Mouse (Mus musculus) midbrain, embryonic 11.5 days (tissue): ENCODE measurements around the gene Trim24. TPM values are rescaled to one million over a fixed set of nuclear protein-coding genes. Genes with fewer than 3 reads are reported as not detected.
"Not testable (repeated sequence)": the region's sequence is repeated elsewhere in the genome, so short reads cannot be mapped to it uniquely, and the experiment has no call there.

Experiments
- ATAC-seq: fragments of 200-750 bp; cut with Nextera tagmentation; 2 replicates; pipeline ENCODE4 v1.8.0; 2017; ENCODE audit warnings: moderate TSS enrichment, moderate library complexity; ENCODE audit not compliant: low FRiP score
- DNase-seq: peaks from one replicate; pipeline ENCODE4 v3.0.0; 2015; ENCODE audit warnings: low spot score; ENCODE audit errors: missing footprints
- H3K27ac ChIP-seq: fragments of 300-500 bp; sonication (generic); 2 replicates; pipeline ENCODE4 v1.5.1; 2014; ENCODE audit warnings: low read depth, low read length
- H3K27me3 ChIP-seq: fragments of 300-500 bp; sonication (generic); 2 replicates; pipeline ENCODE4 v1.6.1; 2014; ENCODE audit warnings: mild to moderate bottlenecking, low read length, moderate library complexity, mixed read lengths; ENCODE audit not compliant: control insufficient read depth, insufficient read depth
- H3K36me3 ChIP-seq: fragments of 300-500 bp; sonication (generic); 2 replicates; pipeline ENCODE4 v1.6.1; 2014; ENCODE audit warnings: mild to moderate bottlenecking, low read length, moderate library complexity, mixed read lengths; ENCODE audit not compliant: control insufficient read depth, insufficient read depth
- H3K4me1 ChIP-seq: fragments of 300-500 bp; sonication (generic); 2 replicates; pipeline ENCODE4 v1.6.1; 2014; ENCODE audit warnings: low read length; ENCODE audit not compliant: control insufficient read depth, insufficient read depth
- H3K4me2 ChIP-seq: fragments of 300-500 bp; sonication (generic); 2 replicates; pipeline ENCODE4 v1.6.1; 2014; ENCODE audit warnings: mild to moderate bottlenecking, moderate library complexity
- H3K4me3 ChIP-seq: fragments of 300-500 bp; sonication (generic); 2 replicates; pipeline ENCODE4 v1.5.1; 2014; ENCODE audit warnings: low read depth, low read length
- H3K9ac ChIP-seq: fragments of 300-500 bp; sonication (generic); 2 replicates; pipeline ENCODE4 v1.6.1; 2014; ENCODE audit warnings: low read length
- H3K9me3 ChIP-seq: fragments of 300-500 bp; sonication (generic); 2 replicates; pipeline ENCODE4 v1.6.1; 2016; ENCODE audit warnings: low read length; ENCODE audit not compliant: control insufficient read depth
- WGBS: fragments of 180-500 bp; shearing (Covaris S2); extraction: QIAGEN DNeasy Blood & Tissue Kit; methylation state at CpG from one replicate; pipeline ENCODE4 v1.1.7; 2014; 5-methylcytosine and 5-hydroxymethylcytosine counted together
- polyA plus RNA-seq: library from polyadenylated mRNA; unstranded; fragments of >200 nt; fragmentation: Nextera tagmentation; extraction: Ambion mirVana; gene quantifications from 2 replicates; pipeline ENCODE4 v1.2.1, GENCODE M21; 2014

Trim24 gene
- polyA plus RNA-seq, 1 experiment from 2014 or later, result 45.5 TPM

DNA sequence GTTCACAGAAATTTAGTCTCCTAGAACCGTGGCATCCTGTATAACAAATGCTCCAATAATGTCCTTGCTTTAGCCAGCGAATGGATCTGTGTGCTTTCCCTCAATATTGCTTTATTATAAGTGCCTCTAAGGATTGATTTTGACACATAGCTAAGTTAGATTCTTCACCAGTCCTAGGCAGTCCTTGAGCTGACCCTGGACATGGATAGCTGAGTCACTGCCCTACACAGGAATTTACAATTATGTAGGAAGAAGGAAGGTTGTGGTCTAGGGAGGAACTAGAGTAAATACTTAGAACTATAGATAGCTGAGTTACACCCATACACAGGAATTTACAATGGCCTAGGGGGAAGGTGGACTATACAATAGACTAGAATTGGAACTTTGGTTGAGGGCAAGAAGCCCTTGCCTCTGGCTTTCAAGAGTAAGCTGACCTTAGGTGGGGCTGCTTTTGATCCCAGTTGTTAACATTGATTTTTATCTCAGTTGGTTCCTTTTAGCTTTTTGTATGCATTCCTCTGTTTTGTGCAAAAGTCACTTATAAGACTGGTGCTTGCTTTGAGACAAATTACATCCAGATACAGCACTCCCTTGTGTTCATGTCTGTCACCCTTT, 33.6 kb upstream of the Trim24 start:
- not testable (repeated sequence) for H3K4me2 ChIP-seq, H3K9me3 ChIP-seq, DNase-seq, H3K27ac ChIP-seq, H3K9ac ChIP-seq, H3K4me1 ChIP-seq, ATAC-seq, H3K36me3 ChIP-seq, H3K27me3 ChIP-seq, H3K4me3 ChIP-seq
- WGBS, result 90% methylated on average over 2 of the region's 2 CpGs

DNA sequence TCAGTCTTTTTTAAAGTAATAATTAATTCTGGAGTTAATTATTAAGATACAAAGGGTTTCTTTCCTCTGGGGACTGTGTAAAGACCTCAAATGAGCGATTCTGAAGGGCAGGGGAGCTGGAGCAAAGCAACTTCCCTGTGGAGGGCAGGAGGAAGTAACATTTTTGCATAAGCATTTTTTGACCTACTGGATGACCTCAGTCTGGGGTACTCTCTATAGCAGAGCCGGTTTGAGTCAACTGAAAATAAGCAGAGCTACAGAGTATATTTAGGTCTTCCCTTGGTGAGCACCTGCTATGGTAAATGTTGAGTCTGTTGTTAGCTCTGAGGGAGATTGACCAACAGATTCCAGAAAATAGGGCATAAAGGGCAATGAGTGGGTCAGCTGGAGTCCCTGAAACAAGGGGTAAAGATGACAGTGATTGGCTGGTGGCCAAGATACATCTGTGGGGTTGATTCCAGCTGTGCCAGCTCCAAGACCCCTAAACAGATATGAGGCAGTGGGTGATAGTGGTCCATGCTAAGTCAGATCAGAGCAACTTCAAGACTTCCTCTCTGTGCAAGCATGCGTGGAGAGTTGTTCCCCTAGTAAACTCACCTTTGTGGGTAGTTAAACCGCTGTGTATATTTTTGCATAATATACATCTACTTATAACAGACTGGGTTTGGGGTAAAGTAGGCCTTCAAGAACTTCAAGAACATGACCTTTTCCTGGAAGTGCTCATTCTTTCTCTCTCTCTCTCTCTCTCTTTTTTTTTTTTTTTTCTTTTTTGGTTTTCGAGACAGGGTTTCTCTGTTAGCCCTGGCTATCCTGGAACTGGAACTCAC, 27.6 kb upstream of the Trim24 start:
- Histone ChIP-seq H3K9me3 (no peaks in the 10 kb centered on the region), H3K4me1 (no peaks in the 10 kb centered on the region), H3K9ac (no peak overlapping the region), H3K27me3 (no peaks in the 10 kb centered on the region), H3K4me3 (no peak overlapping the region), H3K4me2 (no peak overlapping the region), H3K27ac (no peak overlapping the region), H3K36me3 (no peaks in the 10 kb centered on the region)
- no peak for ATAC-seq
- 84% methylated on average over 5 of the region's 5 CpGs for WGBS
- no peak for DNase-seq

DNA sequence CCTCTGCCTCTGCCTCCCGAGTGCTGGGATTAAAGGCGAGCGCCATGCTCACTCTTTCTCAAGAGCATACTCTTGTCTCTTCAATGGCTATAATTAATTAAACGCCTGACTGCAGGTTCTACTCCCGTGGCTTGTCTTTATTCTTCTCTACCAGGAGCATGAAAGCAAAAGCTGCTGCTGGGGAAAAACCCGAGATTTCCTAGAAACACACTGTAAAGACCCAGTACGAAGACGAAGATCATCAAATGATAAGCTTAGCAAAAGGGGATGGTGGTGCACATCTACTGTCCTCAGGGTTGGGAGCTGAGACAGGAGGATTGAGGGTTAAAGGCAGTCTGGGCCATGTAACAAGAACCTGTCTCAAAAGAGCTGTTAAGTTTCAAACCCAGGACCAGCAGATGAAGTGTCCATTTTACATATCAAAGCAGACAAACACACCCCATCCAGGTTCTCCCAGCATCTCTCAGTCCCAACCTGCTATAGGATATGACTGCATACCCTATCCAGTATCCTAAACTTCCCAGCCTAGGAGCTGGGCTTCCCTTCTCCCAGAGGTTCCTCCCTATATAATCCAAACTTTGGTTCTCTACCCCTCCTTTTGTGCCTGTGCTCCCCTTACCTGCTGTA, 26.9 kb upstream of the Trim24 start:
- Histone ChIP-seq H3K36me3 (no peaks in the 10 kb centered on the region), H3K27ac (no peak overlapping the region), H3K4me3 (no peak overlapping the region), H3K9ac (no peak overlapping the region), H3K27me3 (no peaks in the 10 kb centered on the region), H3K4me1 (no peaks in the 10 kb centered on the region), H3K9me3 (peaks cover 3% of the 10 kb centered on the region; the same call in 1 of the 2 replicates), H3K4me2 (no peak overlapping the region)
- no peak for ATAC-seq
- 91% methylated on average over 8 of the region's 8 CpGs for WGBS
- DNase-seq, result no peak

DNA sequence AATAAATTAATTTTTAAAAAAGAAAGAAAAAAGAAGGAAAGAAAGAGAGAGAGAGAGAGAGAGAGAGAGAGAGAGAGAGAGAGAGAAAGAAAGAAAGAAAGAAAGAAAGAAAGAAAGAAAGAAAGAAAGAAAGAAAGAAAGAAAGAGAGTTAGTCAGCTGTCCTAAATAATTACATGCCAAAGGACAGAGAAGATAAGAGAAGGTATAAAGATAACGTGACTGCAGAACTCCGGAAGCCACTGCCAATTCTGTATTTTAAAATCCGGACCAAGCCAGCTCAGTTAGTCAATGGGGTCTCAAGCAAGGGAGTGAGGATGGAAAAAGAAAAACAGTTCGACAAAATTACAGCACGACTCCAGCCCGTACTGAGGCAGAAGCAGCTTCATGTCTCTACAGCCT, 25.7 kb upstream of the Trim24 start:
- 85% methylated on average over 6 of the region's 6 CpGs for WGBS
- H3K27ac ChIP-seq, H3K36me3 ChIP-seq, ATAC-seq, H3K4me1 ChIP-seq, H3K27me3 ChIP-seq, H3K4me3 ChIP-seq, H3K9ac ChIP-seq, H3K9me3 ChIP-seq, DNase-seq, H3K4me2 ChIP-seq: not testable (repeated sequence)

DNA sequence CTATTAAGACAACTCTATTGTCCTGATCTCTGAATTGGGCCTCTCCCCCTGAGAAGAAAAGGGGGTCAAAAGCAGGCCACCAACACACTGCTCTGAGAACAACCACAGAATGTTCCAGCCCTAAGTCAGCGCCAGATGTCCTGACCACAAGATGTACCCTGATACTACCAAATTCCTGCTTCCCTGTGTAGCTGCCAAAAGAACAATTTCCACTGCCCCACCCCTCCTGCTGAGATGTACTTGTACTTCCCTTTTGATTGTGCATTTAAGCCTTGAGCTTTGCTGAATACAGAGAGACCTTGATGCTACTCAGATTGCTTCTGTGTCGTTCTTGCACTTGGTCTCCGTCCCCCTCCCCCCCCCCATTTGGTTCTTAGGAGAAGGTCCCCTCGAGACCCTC, 23.1 kb upstream of the Trim24 start:
- not testable (repeated sequence) for H3K27ac ChIP-seq, H3K4me2 ChIP-seq, H3K4me1 ChIP-seq, H3K27me3 ChIP-seq, H3K9ac ChIP-seq, H3K9me3 ChIP-seq, H3K4me3 ChIP-seq, DNase-seq, H3K36me3 ChIP-seq, ATAC-seq
- 79% methylated on average over 4 of the region's 4 CpGs for WGBS

DNA sequence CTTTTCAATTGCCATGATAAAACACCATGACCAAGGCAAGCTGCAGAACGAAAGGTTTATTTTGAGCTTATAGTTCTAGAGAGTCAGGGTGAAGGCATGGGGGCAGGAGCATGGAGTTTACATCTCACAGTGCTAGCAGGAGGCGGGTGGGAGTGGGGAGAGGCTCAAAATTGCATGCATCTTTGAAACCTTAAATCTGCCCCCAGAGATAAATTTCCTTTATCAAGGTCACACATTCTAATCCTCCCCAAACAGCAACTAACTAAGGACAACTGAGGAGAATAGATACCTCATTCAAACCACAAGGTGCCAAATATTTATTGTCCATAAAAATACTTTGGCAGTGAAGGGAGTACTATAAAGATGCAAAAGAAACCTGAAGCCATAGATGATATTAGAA, 19.3 kb upstream of the Trim24 start:
- Histone ChIP-seq H3K9ac (no peak overlapping the region), H3K4me3 (no peak overlapping the region), H3K4me1 (no peaks in the 10 kb centered on the region), H3K27me3 (no peaks in the 10 kb centered on the region), H3K27ac (no peak overlapping the region), H3K4me2 (no peak overlapping the region), H3K9me3 (peaks cover 3% of the 10 kb centered on the region; the same call in 1 of the 2 replicates), H3K36me3 (no peaks in the 10 kb centered on the region)
- no peak for ATAC-seq
- DNase-seq, result no peak
- 86% methylated on average over 2 of the region's 2 CpGs for WGBS

DNA sequence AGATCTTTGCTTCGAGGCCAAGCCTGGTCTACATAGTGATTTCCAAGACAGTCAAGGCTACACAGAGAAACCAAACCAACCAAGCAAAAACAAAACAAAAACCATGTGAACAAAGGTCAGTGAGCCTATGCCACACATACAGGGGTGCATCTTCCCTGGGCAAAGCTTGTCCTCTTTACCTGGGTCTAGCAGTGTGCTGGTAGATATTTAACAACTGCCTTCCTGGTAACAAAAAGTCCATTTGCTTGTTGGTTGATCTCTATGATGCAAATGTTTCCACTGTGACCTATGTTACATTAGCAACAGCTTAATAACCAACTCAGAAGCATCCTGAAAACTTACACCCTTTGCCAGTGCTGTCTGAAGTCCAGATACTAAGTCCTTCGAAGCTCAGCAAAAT, 17.3 kb upstream of the Trim24 start:
- ATAC-seq, result no peak
- no peaks in the 10 kb centered on the region for H3K27me3 ChIP-seq
- H3K4me1 ChIP-seq, result no peaks in the 10 kb centered on the region
- H3K9me3 ChIP-seq, result peaks cover 3% of the 10 kb centered on the region; the same call in 1 of the 2 replicates
- no peak overlapping the region for H3K27ac ChIP-seq
- no peak overlapping the region for H3K4me2 ChIP-seq
- H3K4me3 ChIP-seq, result no peak overlapping the region
- DNase-seq, result no peak
- H3K9ac ChIP-seq, result no peak overlapping the region
- WGBS, result 87% methylated on average over 2 of the region's 2 CpGs
- H3K36me3 ChIP-seq, result no peaks in the 10 kb centered on the region

DNA sequence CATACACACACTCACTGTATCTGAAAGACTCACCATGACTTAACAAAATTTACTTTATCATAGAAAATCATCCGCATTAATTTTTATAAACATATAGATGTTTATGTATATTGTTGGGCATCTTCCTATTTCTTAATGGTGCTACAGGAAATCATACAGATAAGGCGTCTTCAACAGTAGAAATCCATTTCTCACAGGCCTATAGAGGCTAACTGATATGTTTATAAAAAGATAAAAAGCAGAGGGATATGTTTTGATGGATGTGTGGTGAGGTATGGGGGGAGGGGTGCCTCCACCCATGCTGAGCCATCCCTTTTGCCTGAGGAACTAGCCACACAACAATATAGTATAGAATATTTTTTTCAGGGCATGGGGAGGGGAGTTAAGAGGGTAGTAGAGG, 15.2 kb upstream of the Trim24 start:
- DNase-seq (no peak), ATAC-seq (no peak)
- H3K4me2 ChIP-seq, result no peak overlapping the region
- no peak overlapping the region for H3K4me3 ChIP-seq
- H3K9me3 ChIP-seq, result no peaks in the 10 kb centered on the region
- no peak overlapping the region for H3K9ac ChIP-seq
- 89% methylated on average over 2 of the region's 2 CpGs for WGBS
- no peaks in the 10 kb centered on the region for H3K36me3 ChIP-seq
- no peak overlapping the region for H3K27ac ChIP-seq
- H3K4me1 ChIP-seq, result no peaks in the 10 kb centered on the region
- H3K27me3 ChIP-seq, result no peaks in the 10 kb centered on the region

DNA sequence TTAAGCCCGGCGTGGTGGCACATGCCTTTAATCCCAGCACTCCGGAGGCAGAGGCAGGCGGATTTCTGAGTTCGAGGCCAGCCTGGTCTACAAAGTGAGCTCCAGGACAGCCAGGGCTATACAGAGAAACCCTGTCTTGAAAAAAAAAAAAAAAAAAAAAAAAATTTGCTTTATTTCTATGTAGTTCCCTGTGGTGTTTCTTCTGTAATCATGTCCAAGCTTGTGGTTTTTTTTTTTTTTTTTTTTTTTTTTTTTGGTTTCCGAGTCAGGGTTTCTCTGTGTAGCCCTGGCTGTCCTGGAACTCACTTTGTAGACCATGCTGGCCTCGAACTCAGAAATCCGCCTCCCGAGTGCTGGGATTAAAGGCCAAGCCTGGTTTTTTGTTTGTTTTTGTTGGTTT, 14.3 kb upstream of the Trim24 start:
- H3K27ac ChIP-seq, ATAC-seq, H3K9ac ChIP-seq, H3K4me2 ChIP-seq, H3K4me1 ChIP-seq, H3K9me3 ChIP-seq, DNase-seq, H3K27me3 ChIP-seq, H3K36me3 ChIP-seq, H3K4me3 ChIP-seq: not testable (repeated sequence)
- 94% methylated on average over 9 of the region's 9 CpGs for WGBS
